Mouse (Mus musculus): ENCODE measurements around the gene Gm17727. TPM values are rescaled to one million over a fixed set of nuclear protein-coding genes. Genes with fewer than 3 reads are reported as not detected.
"Not testable (repeated sequence)": the region's sequence is repeated elsewhere in the genome, so short reads cannot be mapped to it uniquely, and the experiment has no call there.

Gene Gm17727
- polyA plus RNA-seq (2015; fragmentation: Nextera tagmentation; extraction: Ambion mirVana): not detected in 2 replicates

DNA sequence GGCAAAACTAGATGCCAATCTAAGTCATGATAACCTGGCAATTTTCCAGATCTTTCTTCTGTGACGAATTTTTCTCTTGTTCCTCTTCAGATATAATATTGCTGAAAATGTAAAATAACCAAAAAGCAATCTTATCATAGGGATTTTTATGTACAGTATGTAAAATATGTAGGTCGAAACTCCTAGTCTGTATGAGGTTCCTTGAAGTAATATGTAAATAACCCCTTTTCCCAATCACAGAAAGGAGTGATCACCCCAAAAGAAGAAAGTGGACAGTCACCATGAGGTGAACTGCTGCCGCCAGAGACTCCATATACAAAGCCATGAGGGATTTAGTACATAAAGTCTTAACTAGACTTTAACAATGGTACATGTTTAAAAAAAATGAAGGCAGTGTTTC lies at the start of gene Gm17727:
Gm17727 (minus strand) TSS at position 101 of the 400 bp plus-strand sequence.
- Histone ChIP-seq H3K4me2 (no peak within 1 kb of the TSS), H3K27me3 (no peaks in the 10 kb centered on the region), H3K36me3 (replicated peaks) (no peaks in the 10 kb centered on the region), H3K27ac (replicated peaks) (no peak within 1 kb of the TSS), H3K4me1 (replicated peaks) (no peaks in the 10 kb centered on the region), H3K4me3 (replicated peaks) (no peak within 1 kb of the TSS), H3K9me3 (replicated peaks) (no peaks in the 10 kb centered on the region), H3K9ac (no peak within 1 kb of the TSS)
- ATAC-seq (ENCODE audit: insufficient read depth): no peak
- WGBS (ENCODE audit: insufficient replicate concordance): 42% methylated on average over 3 of the region's 3 CpGs

DNA sequence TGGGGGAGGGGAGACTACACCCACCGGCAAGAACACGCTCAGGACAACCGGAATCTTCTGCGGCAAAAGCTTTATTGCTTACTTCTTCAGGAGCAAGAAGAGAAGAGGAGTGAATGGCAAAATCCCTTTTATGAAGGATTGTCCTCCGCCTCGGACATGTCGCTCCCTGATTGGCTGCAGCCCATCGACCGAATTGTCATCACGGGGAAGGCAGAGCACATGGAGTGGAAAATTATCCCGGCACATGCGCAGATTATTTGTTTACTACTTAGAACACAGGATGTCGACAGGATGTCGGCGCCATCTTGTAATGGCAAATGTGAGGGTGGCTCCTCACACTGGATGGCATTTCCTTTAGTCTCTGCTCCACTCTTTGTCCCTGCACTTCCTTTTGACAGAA lies 40.0 kb upstream of the Gm17727 start:
- not testable (repeated sequence) for H3K4me2 ChIP-seq
- WGBS (ENCODE audit: insufficient replicate concordance): 86% methylated on average over 15 of the region's 15 CpGs

DNA sequence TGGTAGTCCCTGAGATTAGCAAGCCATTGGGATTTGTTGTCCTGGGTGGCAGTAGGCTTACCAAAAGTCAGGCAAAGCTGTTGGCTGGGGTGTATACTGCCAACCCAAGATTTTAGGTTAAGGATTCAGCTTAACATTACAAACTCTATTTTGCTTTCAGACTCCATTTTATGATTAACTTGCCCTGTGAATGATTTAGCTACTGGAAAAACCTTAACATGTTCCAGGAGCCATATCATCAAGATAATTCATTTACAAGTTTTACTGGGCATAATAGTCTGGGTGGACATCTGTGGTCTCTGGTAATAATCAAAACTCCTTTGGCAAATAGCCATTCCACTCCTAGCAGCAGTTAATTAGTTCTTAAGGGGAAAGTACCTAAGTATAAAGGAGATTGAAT lies 20.2 kb upstream of the Gm17727 start:
- no peaks in the 10 kb centered on the region for H3K9me3 ChIP-seq (replicated peaks)
- H3K4me1 ChIP-seq (replicated peaks): no peaks in the 10 kb centered on the region
- H3K27ac ChIP-seq (replicated peaks): no peak overlapping the region
- no peak overlapping the region for H3K4me2 ChIP-seq
- H3K9ac ChIP-seq: no peak overlapping the region
- H3K4me3 ChIP-seq (replicated peaks): no peak overlapping the region
- ATAC-seq (ENCODE audit: insufficient read depth): no peak
- no peaks in the 10 kb centered on the region for H3K36me3 ChIP-seq (replicated peaks)
- H3K27me3 ChIP-seq: no peaks in the 10 kb centered on the region

More for the DNA sequence above, 40.0 kb upstream of the Gm17727 start:
- not testable (repeated sequence) for H3K4me3 ChIP-seq (replicated peaks); H3K4me1 ChIP-seq (replicated peaks); H3K27ac ChIP-seq (replicated peaks); H3K27me3 ChIP-seq; H3K9ac ChIP-seq; H3K9me3 ChIP-seq (replicated peaks); ATAC-seq (ENCODE audit: insufficient read depth); H3K36me3 ChIP-seq (replicated peaks)

DNA sequence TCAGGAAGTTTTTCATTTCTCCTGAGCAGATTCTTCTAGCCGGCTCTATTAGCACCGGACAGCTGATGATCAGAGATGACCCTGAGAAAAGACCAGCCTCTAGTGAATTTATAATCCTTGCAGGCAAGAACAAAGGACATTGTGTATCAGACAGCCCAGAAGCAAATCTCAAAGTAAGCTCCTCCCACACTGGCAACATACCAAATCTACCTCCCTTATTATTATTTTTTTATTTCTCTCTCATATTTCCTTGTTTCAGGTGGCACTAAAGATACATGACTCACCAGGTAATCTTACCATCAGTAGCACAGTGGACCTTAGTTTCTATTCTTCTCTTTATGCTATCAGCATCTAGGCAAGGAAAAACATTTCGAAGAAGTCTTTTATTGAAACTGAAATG lies 12.1 kb upstream of the Gm17727 start, which contains the start of the genes Gm27235 and D730048I06Rik:
Gm27235 (minus strand) TSS at position 101 of the 400 bp plus-strand sequence.
D730048I06Rik (minus strand) TSS at position 112 of the 400 bp plus-strand sequence.
- H3K9me3 ChIP-seq (replicated peaks): no peaks in the 10 kb centered on the region
- H3K27me3 ChIP-seq: no peaks in the 10 kb centered on the region
- ATAC-seq (ENCODE audit: insufficient read depth): no peak
- H3K9ac ChIP-seq: no peak within 1 kb of the TSS
- no peak within 1 kb of the TSS for H3K4me2 ChIP-seq
- no peak within 1 kb of the TSS for H3K4me3 ChIP-seq (replicated peaks)
- WGBS (ENCODE audit: insufficient replicate concordance): 67% methylated on average over 3 of the region's 3 CpGs
- H3K36me3 ChIP-seq (replicated peaks): no peaks in the 10 kb centered on the region
- H3K27ac ChIP-seq (replicated peaks): no peak within 1 kb of the TSS
- no peaks in the 10 kb centered on the region for H3K4me1 ChIP-seq (replicated peaks)

DNA sequence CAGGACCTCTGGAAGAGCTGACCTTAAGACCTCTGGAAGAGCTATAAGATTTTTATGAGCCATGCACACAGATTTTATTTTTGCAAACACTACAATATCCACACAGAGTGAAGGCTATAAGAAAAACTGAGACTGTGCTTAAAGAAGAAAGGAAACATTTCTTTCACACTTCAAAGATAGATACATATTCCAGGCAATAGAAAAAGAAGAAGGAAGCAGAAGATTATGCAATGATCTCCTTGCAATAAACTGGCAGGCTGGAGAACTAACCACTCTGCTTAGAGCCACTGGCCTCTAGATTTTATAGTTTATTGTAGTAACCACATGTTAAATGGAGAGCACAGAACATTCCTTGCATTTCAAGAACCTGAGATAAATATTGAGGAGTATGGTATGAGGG lies 21.1 kb downstream of the Gm17727 start:
- Histone ChIP-seq H3K4me3 (replicated peaks) (no peak overlapping the region), H3K27ac (replicated peaks) (no peak overlapping the region), H3K27me3 (no peaks in the 10 kb centered on the region), H3K9ac (no peak overlapping the region), H3K9me3 (replicated peaks) (no peaks in the 10 kb centered on the region), H3K36me3 (replicated peaks) (no peaks in the 10 kb centered on the region), H3K4me2 (no peak overlapping the region), H3K4me1 (replicated peaks) (no peaks in the 10 kb centered on the region)
- ATAC-seq (ENCODE audit: insufficient read depth): no peak

DNA sequence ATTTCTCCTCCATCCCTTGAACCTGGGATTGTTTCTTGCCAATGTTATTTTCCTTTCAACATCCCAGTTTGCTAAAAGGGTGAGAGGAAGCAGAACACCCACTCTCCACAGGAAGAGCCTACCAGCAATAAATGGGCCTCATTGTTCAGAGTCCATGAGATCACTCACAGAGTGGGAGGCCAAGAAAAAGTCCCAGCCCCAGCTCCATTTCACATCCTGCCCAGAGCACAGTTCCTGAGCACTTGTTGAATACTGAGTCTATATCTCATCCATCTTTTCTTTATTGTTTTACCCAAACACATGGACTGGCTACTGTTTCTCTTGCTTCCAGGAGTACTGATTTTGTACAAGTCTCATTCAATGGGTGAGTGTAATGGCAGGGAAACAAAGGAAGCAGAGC lies 37.2 kb downstream of the Gm17727 start, which contains the start of gene Gm17677:
Gm17677 (plus strand) TSS at position 301 of the 400 bp plus-strand sequence.
- Histone ChIP-seq H3K4me2 (no peak within 1 kb of the TSS), H3K4me1 (replicated peaks) (no peaks in the 10 kb centered on the region), H3K27ac (replicated peaks) (no peak within 1 kb of the TSS), H3K4me3 (replicated peaks) (no peak within 1 kb of the TSS), H3K9me3 (replicated peaks) (no peaks in the 10 kb centered on the region; the same call in 1 of the 2 replicates), H3K27me3 (no peaks in the 10 kb centered on the region), H3K36me3 (replicated peaks) (no peaks in the 10 kb centered on the region), H3K9ac (no peak within 1 kb of the TSS)
- ATAC-seq (ENCODE audit: insufficient read depth): no peak

Other genes starting within 250 kb of the Gm17727 start
- 0.14 and 0.16 TPM in 2 replicates for gene Ddx25, start 219.6 kb downstream of the Gm17727 start, polyA plus RNA-seq (2015; fragmentation: Nextera tagmentation; extraction: Ambion mirVana)
- 6.0 and 6.4 TPM in 2 replicates for gene Pus3, start 219.5 kb downstream of the Gm17727 start, polyA plus RNA-seq (2015; fragmentation: Nextera tagmentation; extraction: Ambion mirVana)
- gene Pate2, start 207.8 kb downstream of the Gm17727 start, polyA plus RNA-seq (2015; fragmentation: Nextera tagmentation; extraction: Ambion mirVana): 0.09 and 0.26 TPM in 2 replicates
- gene Hyls1, start 207.7 kb downstream of the Gm17727 start, polyA plus RNA-seq (2015; fragmentation: Nextera tagmentation; extraction: Ambion mirVana): 8.9 TPM in 2 replicates
- gene Pate4, start 166.2 kb downstream of the Gm17727 start, polyA plus RNA-seq (2015; fragmentation: Nextera tagmentation; extraction: Ambion mirVana): not detected in 2 replicates
- not detected in 2 replicates for gene Pate3, start 129.9 kb downstream of the Gm17727 start, polyA plus RNA-seq (2015; fragmentation: Nextera tagmentation; extraction: Ambion mirVana)
- gene Pate1, start 90.7 kb downstream of the Gm17727 start, polyA plus RNA-seq (2015; fragmentation: Nextera tagmentation; extraction: Ambion mirVana): not detected in 2 replicates
- not detected in 2 replicates for gene Gm17677, start 37.1 kb downstream of the Gm17727 start, polyA plus RNA-seq (2015; fragmentation: Nextera tagmentation; extraction: Ambion mirVana)
- not detected in 2 replicates for gene Gm27235, start 12.0 kb upstream of the Gm17727 start, polyA plus RNA-seq (2015; fragmentation: Nextera tagmentation; extraction: Ambion mirVana)
- gene D730048I06Rik, start 12.0 kb upstream of the Gm17727 start, polyA plus RNA-seq (2015; fragmentation: Nextera tagmentation; extraction: Ambion mirVana): not detected in 2 replicates
- gene 9230110F15Rik, start 66.0 kb upstream of the Gm17727 start, polyA plus RNA-seq (2015; fragmentation: Nextera tagmentation; extraction: Ambion mirVana): not detected in 2 replicates
- not detected in 2 replicates for gene 9230113P08Rik, start 130.3 kb upstream of the Gm17727 start, polyA plus RNA-seq (2015; fragmentation: Nextera tagmentation; extraction: Ambion mirVana)

Data from liver, embryonic 15.5 days (tissue).